Mouse (Mus musculus) heart, embryonic 16.5 days (tissue): ENCODE data around the gene Otx2. TPM values are rescaled to one million over a fixed set of nuclear protein-coding genes. Genes with fewer than 3 reads are reported as not detected.

Source experiments
- ATAC-seq: fragments of 200-750 bp; cut with Nextera tagmentation; replicated peaks from 2 replicates; pipeline ENCODE4 v1.8.0; 2017; ENCODE audit warnings: moderate number of reproducible peaks; ENCODE audit not compliant: insufficient read depth, low FRiP score; ENCODE audit errors: extremely low read depth
- H3K27ac ChIP-seq: fragments of 300-500 bp; sonication (generic); 2 replicates; pipeline ENCODE4 v1.5.1; 2014; ENCODE audit warnings: mild to moderate bottlenecking, low read length, control low read depth, moderate library complexity
- H3K27me3 ChIP-seq: fragments of 300-500 bp; sonication (generic); 2 replicates; pipeline ENCODE4 v1.6.1; 2014; ENCODE audit warnings: low read length, mixed read lengths; ENCODE audit not compliant: control insufficient read depth, insufficient read depth
- H3K36me3 ChIP-seq: fragments of 300-500 bp; sonication (generic); 2 replicates; pipeline ENCODE4 v1.6.1; 2014; ENCODE audit not compliant: control insufficient read depth, insufficient read depth
- H3K4me1 ChIP-seq: fragments of 300-500 bp; sonication (generic); 2 replicates; pipeline ENCODE4 v1.6.1; 2014; ENCODE audit warnings: low read length, mixed read lengths; ENCODE audit not compliant: control insufficient read depth, insufficient read depth
- H3K4me2 ChIP-seq: fragments of 300-500 bp; sonication (generic); 2 replicates; pipeline ENCODE4 v1.6.1; 2014; ENCODE audit warnings: low read depth, mild to moderate bottlenecking, control low read depth, low read length
- H3K4me3 ChIP-seq: fragments of 300-500 bp; sonication (generic); 2 replicates; pipeline ENCODE4 v1.5.1; 2014; ENCODE audit warnings: mild to moderate bottlenecking, control low read depth, low read length
- H3K9ac ChIP-seq: fragments of 300-500 bp; sonication (generic); 2 replicates; pipeline ENCODE4 v1.6.1; 2014; ENCODE audit warnings: low read length, control low read depth
- H3K9me3 ChIP-seq: fragments of 300-500 bp; sonication (generic); replicated peaks from 2 replicates; pipeline ENCODE4 v1.6.1; 2016; ENCODE audit warnings: low read length; ENCODE audit not compliant: control insufficient read depth
- WGBS: fragments of 180-500 bp; shearing (Covaris S2); extraction: QIAGEN DNeasy Blood & Tissue Kit; methylation state at CpG from one replicate; pipeline ENCODE4 v1.1.7; 2014; 5-methylcytosine and 5-hydroxymethylcytosine counted together
- polyA plus RNA-seq: library from polyadenylated mRNA; unstranded; fragments of >200 nt; fragmentation: Nextera tagmentation; extraction: Ambion mirVana; gene quantifications from 2 replicates; pipeline ENCODE4 v1.2.1, GENCODE M21; 2015

Gene Otx2
- polyA plus RNA-seq, 1 experiment from 2014 or later = not detected

GRCm38 (mm10) chr14:48670761-48671479 lies 2.7 kb downstream of the Otx2 start:
- no peak overlapping the region for H3K4me3 ChIP-seq
- 46% methylated on average over 4 of the region's 4 CpGs for WGBS
- H3K27ac ChIP-seq = no peak overlapping the region
- no peaks in the 10 kb centered on the region for H3K4me1 ChIP-seq
- no peak for ATAC-seq
- H3K9me3 ChIP-seq = no peaks in the 10 kb centered on the region
- no peak overlapping the region for H3K4me2 ChIP-seq
- peaks cover 90% of the 10 kb centered on the region for H3K27me3 ChIP-seq
- no peak overlapping the region for H3K9ac ChIP-seq
- no peaks in the 10 kb centered on the region for H3K36me3 ChIP-seq

- no peak for ATAC-seq
- Histone ChIP-seq H3K4me2 (no peak overlapping the region), H3K27me3 (peaks cover 90% of the 10 kb centered on the region), H3K4me3 (no peak overlapping the region), H3K9me3 (no peaks in the 10 kb centered on the region), H3K4me1 (no peaks in the 10 kb centered on the region), H3K9ac (no peak overlapping the region), H3K36me3 (no peaks in the 10 kb centered on the region), H3K27ac (no peak overlapping the region)
- 15% methylated on average over 3 of the region's 3 CpGs for WGBS
Measured at GRCm38 (mm10) chr14:48670258-48670630, 3.4 kb downstream of the Otx2 start.

- Histone ChIP-seq H3K4me3 (no peak overlapping the region), H3K9ac (no peak overlapping the region), H3K4me2 (no peak overlapping the region), H3K9me3 (no peaks in the 10 kb centered on the region), H3K27me3 (peaks cover 88% of the 10 kb centered on the region), H3K27ac (no peak overlapping the region), H3K4me1 (no peaks in the 10 kb centered on the region), H3K36me3 (no peaks in the 10 kb centered on the region)
- WGBS = 4% methylated on average over 18 of the region's 18 CpGs
- no peak for ATAC-seq
Measured at GRCm38 (mm10) chr14:48669541-48670257, 3.9 kb downstream of the Otx2 start.

GRCm38 (mm10) chr14:48668761-48669303 lies 4.8 kb downstream of the Otx2 start:
- Histone ChIP-seq H3K36me3 (no peaks in the 10 kb centered on the region), H3K27me3 (peaks cover 82% of the 10 kb centered on the region), H3K9me3 (no peaks in the 10 kb centered on the region), H3K4me3 (no peak overlapping the region), H3K9ac (no peak overlapping the region), H3K27ac (no peak overlapping the region), H3K4me2 (no peak overlapping the region), H3K4me1 (no peaks in the 10 kb centered on the region)
- ATAC-seq = no peak
- 1% methylated on average over 29 of the region's 29 CpGs for WGBS

DNA sequence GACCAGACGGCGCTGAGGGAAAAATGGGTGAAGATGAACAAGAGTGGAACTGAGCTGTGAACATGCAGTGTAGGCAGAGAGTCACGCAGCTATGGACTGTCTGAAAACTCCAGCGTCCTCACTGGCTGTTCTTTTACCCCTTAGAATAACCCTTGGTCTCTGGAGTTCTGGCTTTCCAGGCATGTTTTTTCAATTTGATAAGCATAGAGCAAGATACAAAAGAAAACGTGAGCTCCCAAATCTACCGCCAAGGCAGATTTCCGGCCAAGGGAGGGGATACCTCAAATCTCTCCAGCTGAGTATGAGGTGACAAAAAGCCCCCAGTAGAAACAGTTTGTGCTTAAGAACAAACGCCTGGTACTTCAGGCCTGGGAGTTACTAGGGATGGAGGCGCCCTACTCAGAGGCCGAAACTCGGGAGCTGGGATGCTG lies 5.6 kb downstream of the Otx2 start:
- Histone ChIP-seq H3K4me1 (no peaks in the 10 kb centered on the region), H3K27ac (no peak overlapping the region), H3K9ac (no peak overlapping the region), H3K4me3 (no peak overlapping the region), H3K9me3 (no peaks in the 10 kb centered on the region), H3K36me3 (no peaks in the 10 kb centered on the region), H3K4me2 (no peak overlapping the region), H3K27me3 (peaks cover 80% of the 10 kb centered on the region)
- 8% methylated on average over 11 of the region's 11 CpGs for WGBS
- no peak for ATAC-seq

DNA sequence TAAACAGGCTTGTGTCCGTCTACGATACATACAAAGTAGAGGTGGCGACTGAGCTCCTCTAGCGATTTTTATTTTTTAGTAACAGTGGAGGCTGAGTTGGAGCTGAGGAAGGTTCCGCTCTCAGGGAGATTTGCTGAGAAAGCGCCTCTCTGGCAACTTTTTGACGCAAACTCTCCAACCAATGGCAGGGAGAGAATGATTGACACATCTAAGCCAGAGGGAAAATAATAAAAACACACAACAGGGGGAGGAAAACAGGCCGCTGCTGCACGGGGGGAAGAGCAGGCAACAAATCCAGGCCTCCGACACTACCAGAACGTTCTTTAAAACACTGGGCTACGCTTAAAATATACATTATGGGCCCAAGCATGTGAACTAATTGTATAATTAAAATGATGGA lies 6.2 kb downstream of the Otx2 start:
- Histone ChIP-seq H3K9me3 (no peaks in the 10 kb centered on the region), H3K9ac (no peak overlapping the region), H3K27me3 (peaks cover 79% of the 10 kb centered on the region), H3K4me3 (no peak overlapping the region), H3K4me2 (no peak overlapping the region), H3K36me3 (no peaks in the 10 kb centered on the region), H3K4me1 (no peaks in the 10 kb centered on the region), H3K27ac (no peak overlapping the region)
- ATAC-seq = no peak
- WGBS = 4% methylated on average over 12 of the region's 12 CpGs

DNA sequence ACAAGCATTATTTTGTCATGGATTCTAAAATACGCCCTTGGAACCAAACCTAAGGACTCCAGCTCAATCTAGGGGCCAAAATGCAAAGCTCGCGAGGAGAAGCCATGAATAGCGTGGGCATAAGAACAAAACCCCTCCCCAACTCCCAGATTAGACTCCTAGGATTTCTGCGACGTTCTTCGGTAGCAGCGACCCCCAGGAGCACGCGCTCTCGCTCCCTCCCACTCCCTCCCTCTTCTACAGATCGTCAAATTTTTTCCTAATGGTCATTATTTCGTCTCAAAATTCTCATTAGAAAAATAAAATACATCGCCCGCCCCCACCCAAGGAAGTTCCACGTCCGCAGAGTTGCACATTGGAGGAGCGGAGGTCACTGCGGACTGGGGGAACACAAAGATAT lies 6.8 kb downstream of the Otx2 start:
- H3K9me3 ChIP-seq = no peaks in the 10 kb centered on the region
- no peak overlapping the region for H3K4me3 ChIP-seq
- no peak overlapping the region for H3K4me2 ChIP-seq
- H3K36me3 ChIP-seq = no peaks in the 10 kb centered on the region
- peaks cover 81% of the 10 kb centered on the region for H3K27me3 ChIP-seq
- no peak overlapping the region for H3K27ac ChIP-seq
- no peaks in the 10 kb centered on the region for H3K4me1 ChIP-seq
- ATAC-seq = no peak
- 1% methylated on average over 19 of the region's 19 CpGs for WGBS
- H3K9ac ChIP-seq = no peak overlapping the region

DNA sequence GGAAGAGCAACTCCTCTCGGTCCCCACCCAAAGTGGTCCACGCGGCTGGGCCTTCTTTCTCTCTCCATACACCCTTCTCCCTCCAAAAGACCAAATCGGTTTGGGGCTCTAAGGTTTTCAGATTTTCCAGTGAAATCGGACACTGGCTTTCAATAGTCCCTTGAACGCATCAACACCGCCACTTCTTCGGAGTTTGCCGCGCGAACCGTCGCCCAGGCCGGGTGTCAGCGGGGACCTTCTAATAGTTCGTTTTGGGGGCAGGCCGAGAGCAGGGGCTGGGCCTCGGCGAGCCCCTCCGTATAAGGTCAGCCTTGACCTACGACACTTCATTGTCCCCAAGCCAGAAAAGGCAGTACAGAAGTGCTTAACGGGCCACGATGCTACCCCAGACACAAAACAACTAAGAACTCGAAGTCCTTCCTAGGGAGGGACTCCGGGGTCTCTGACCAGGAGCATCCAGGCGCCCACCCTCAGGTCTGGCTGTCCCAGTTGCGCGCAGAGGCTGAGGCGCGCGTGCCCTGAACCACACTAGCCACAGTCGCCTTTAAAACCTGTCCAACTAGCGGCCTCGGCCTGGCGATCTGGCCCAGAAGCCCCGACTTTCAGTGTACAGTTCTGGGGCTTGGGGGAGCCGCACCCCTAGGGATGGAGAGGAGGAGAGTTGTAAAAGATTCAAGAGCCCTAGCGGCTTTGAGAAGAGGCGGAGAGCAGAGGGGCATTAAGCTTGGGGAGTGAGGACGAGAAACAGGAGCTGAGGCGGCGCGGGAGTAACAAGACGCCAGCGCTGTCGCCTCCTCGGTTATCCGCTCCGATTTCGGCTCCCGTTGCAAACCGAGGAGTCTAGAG lies 7.6 kb downstream of the Otx2 start:
- H3K27me3 ChIP-seq = peaks cover 81% of the 10 kb centered on the region
- no peak overlapping the region for H3K27ac ChIP-seq
- WGBS = under 1% methylated on average over 52 of the region's 52 CpGs
- no peak overlapping the region for H3K9ac ChIP-seq
- H3K4me1 ChIP-seq = no peaks in the 10 kb centered on the region
- no peak overlapping the region for H3K4me2 ChIP-seq
- H3K4me3 ChIP-seq = no peak overlapping the region
- ATAC-seq = no peak
- no peaks in the 10 kb centered on the region for H3K36me3 ChIP-seq
- H3K9me3 ChIP-seq = no peaks in the 10 kb centered on the region
